Mouse (Mus musculus) urinary bladder, postnatal 10 days (tissue): ENCODE measurements around the gene Krt35.

Source experiments
- DNase-seq: peaks from one replicate; pipeline ENCODE4 v3.0.0; 2022; ENCODE audit warnings: low spot score

The Krt35 gene

GRCm38 (mm10) chr11:100066236-100067010 lies 29.6 kb downstream of the Krt35 start:
- no peak for DNase-seq

- no peak for DNase-seq
These were observed 37.2 kb downstream of the Krt35 start for GRCm38 (mm10) chr11:100058875-100059274.

GRCm38 (mm10) chr11:100055686-100056655 lies 40.1 kb downstream of the Krt35 start:
- no peak for DNase-seq

GRCm38 (mm10) chr11:100050451-100050850 lies 45.6 kb downstream of the Krt35 start, which contains the start of gene Krt31:
TSS of gene Krt31 (minus strand) at chr11:100050551.
- no peak for DNase-seq

GRCm38 (mm10) chr11:100047193-100047592 lies 48.8 kb downstream of the Krt35 start:
- no peak for DNase-seq

- DNase-seq: no peak
These were observed 49.7 kb downstream of the Krt35 start for GRCm38 (mm10) chr11:100046303-100046866.
